Mouse (Mus musculus) right cerebral cortex, postnatal 10 days (tissue): ENCODE results near the gene Sirpb1b.
"Not testable (repeated sequence)": the region's sequence is repeated elsewhere in the genome, so short reads cannot be mapped to it uniquely, and the experiment has no call there.

ENCODE experiments used
- DNase-seq, 2 experiments: peaks; one replicate each; pipeline ENCODE4 v3.0.0; 2021; ENCODE audit warnings: low spot score in 2 of 2

The Sirpb1b gene

DNA sequence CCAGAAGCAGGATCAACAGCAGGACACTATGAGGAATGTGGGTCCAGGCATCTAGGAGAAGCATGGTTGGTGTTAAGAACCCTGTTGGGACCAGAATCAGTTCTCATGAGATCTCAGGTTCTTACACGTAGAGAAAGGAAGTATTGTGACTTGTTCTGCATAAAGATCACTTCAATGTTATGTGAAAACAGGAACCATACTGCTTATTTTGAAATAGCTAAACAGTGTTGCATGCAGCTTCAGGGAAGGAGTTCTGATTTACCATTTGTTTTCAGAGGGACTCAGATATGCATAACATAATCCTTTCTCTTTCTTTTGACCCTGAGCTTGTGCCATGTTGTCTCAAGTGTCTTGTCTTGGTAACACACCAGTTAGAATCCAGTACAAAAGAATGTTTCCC is at the start of gene Sirpb1b:
Sirpb1b (minus strand) TSS at position 179 of the 400 bp plus-strand sequence.
- DNase-seq, result not testable (repeated sequence)

DNA sequence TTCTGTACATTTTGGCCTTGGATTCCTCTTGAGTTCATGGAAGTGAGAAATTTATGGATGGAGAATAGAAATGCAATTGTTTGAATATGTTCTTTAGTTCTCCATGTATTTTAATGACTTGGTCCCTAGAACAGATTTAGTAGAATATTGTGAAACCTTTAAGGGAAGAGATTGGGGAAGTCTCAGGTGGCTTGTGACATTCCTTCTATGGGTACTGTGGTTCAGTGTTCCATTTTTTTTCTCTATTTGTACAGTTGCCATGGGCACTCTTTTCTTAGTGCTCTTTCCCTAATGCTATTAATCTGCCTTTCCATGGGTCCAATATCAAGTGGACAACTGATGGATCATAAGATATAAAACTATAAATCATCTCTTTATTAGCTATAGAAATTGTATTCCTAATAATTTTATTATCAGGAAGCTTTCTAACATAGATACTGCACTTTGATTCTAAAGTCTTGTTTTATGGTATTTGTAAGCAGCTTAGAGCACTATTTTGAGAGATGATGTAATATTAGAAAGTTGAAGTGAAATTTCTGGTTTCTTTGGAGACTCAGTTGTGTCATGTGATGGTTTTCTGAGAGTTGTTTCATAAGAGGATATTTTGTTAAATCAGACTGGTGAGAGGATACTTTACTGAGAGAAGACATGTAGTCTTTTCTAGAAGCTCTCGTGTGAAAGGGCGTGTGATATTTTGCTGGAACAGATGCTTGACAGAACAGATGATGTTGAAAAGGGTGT is 15.7 kb upstream of the Sirpb1b start:
- not testable (repeated sequence) for DNase-seq

GRCm38 (mm10) chr3:15586665-15587064 is 11.8 kb upstream of the Sirpb1b start:
- not testable (repeated sequence) for DNase-seq

GRCm38 (mm10) chr3:15583452-15583851 is 8.6 kb upstream of the Sirpb1b start:
- no peak for DNase-seq

DNA sequence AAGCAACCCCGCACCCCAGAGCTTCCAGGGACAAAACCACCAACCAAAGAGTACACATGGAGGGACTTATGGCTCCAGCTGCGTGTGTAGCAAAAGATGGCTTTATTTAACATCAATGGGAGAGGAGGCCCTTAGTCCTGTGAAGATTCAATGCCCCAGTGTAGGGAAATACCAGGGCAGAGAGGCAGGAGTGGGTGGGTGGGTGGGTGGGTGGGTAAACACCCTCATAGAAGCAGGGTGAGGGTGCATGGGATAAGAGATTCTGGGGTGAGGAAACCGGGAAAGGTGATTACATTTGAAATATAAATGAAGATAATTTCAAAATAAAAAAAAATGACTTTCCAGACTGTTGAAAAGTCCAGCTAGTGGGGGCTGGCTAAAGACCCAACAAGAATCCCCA is 8.1 kb upstream of the Sirpb1b start:
- DNase-seq, result not testable (repeated sequence)

DNA sequence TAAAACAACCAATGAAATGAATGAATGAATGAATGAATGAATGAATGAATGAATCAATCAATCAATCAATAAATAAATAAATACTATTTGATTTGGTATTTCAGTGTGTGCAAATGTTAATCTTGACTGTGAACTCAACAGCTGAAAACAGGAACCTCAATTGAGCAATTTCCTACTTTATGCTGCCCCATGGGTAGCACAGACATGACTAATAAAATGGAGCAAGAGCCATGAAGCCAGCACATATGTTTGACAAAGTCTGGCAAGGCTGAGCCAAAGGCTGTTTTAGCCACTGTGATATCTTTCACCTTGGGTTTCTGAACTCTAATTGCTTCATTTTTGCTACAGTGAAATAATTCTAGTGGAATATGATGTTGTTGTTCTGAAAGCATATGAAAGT is 1.6 kb upstream of the Sirpb1b start:
- not testable (repeated sequence) for DNase-seq

GRCm38 (mm10) chr3:15528589-15528988 is 46.3 kb downstream of the Sirpb1b start:
- DNase-seq, result no peak

DNA sequence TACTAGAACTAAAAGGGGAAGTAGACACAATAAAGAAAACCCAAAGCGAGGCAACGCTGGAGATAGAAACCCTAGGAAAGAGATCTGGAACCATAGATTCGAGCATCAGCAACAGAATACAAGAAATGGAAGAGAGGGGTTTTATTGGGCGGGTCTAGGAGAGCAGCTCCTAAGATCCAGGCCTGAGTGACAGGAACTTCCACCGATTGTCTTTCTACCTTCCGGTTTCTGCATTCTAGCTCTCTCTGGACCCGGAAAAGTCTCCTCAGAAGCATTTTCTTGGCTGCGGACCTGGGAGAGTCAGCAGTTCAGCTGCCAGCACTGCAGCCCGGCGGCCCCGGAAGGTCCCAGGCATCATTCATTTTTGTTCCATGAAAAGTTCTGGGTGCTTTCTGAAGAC is 61.3 kb downstream of the Sirpb1b start:
- not testable (repeated sequence) for DNase-seq

- not testable (repeated sequence) for DNase-seq
Observed at GRCm38 (mm10) chr3:15507792-15508321, 67.0 kb downstream of the Sirpb1b start.

DNA sequence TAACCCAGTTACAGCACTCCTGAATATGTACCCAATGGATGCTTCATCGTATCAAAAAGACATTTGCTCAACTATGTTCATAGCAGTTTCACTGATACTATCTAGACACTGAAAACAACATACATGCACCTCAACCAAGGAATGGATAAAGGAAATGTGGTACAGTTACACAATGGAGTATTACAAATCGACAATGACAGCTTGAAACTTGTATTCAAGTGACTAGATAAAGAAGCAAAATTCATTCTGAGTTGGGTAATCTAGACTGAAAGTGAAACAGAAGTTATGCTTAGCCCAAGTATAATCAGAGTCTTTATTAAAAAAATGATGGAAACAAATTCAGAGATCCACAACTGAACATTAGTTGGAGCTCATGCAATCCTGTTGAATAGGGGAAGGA is 100.0 kb downstream of the Sirpb1b start:
- DNase-seq, result not testable (repeated sequence)

GRCm38 (mm10) chr3:15470158-15470557 is 104.7 kb downstream of the Sirpb1b start:
- not testable (repeated sequence) for DNase-seq
